8 mouse cellular contexts compared by ENCODE assay signal in genomic region chr1:86440171-86440886, GRCm38 (mm10). TPM values are rescaled to one million over a fixed set of nuclear protein-coding genes. Genes with fewer than 3 reads are reported as not detected.
DNase-seq lines count a peak whose midpoint lies in the region; ATAC-seq lines count a peak whose summit lies in the region.

No protein-coding gene starts in this region.

- DNase-seq in WW6 (ENCODE audit: low read depth, low spot score), result peak; percentile 92
- peak; percentile 95 to 96 for DNase-seq in cerebellum, postnatal 4 days (ENCODE audit: low spot score in 2 of 2)
- peak; percentile 96 for DNase-seq in gastrocnemius, adult 18-20 months (ENCODE audit: low spot score)
- peak; percentile 94 to 98 for DNase-seq in left cerebral cortex, adult 18-20 months (ENCODE audit: low spot score in 2 of 2)
- DNase-seq in retina, postnatal 7 days (ENCODE audit: low read depth, low spot score), result peak; percentile 83
- peak; percentile 77 to 89 for DNase-seq in urinary bladder, adult 18-20 months (ENCODE audit: low spot score in 2 of 2)

- peaks cover 32% of the 10 kb centered on the region for H3K4me1 ChIP-seq in hindbrain, embryonic 16.5 days (ENCODE audit: control insufficient read depth, insufficient read depth, low read depth, low read length)

- H3K9ac ChIP-seq in hindbrain, embryonic 16.5 days (ENCODE audit: low read depth, low read length), result peak overlapping the region; percentile 88

- H3K9me3 ChIP-seq in hindbrain, embryonic 16.5 days (ENCODE audit: control insufficient read depth, low read length), result no peaks in the 10 kb centered on the region

- peak overlapping the region; percentile 52 for H3K4me3 ChIP-seq in hindbrain, embryonic 16.5 days (ENCODE audit: low read length)
- H3K4me3 ChIP-seq in macrophage (ENCODE audit: inconsistent target), result peak overlapping the region; percentile 32

- peak overlapping the region; percentile 99 for H3K27ac ChIP-seq in hindbrain, embryonic 16.5 days (ENCODE audit: low read depth, low read length)
- H3K27ac ChIP-seq in macrophage, result peak overlapping the region; percentile 90

- peak; percentile 82 for ATAC-seq in hindbrain, embryonic 16.5 days

- peak overlapping the region; percentile 96 for H3K4me2 ChIP-seq in hindbrain, embryonic 16.5 days (ENCODE audit: low read length)

- no peaks in the 10 kb centered on the region for H3K36me3 ChIP-seq in hindbrain, embryonic 16.5 days (ENCODE audit: control insufficient read depth, insufficient read depth, low read length)
- no peaks in the 10 kb centered on the region for H3K36me3 ChIP-seq in macrophage (ENCODE audit: inconsistent target)

- no peaks in the 10 kb centered on the region for H3K79me2 ChIP-seq in macrophage (ENCODE audit: inconsistent target)

- H3K27me3 ChIP-seq in hindbrain, embryonic 16.5 days (replicated peaks; ENCODE audit: control insufficient read depth, insufficient read depth, low read length), result no peaks in the 10 kb centered on the region

- WGBS in hindbrain, embryonic 16.5 days, result 3% methylated on average over 18 of the region's 18 CpGs
- 21% methylated on average over 17 of the region's 18 CpGs for WGBS in macrophage (ENCODE audit: missing documents)

RNA-seq across cellular contexts. Expression of gene Tex44, which starts 14.2 kb away (rescaled TPM):
- not detected for total RNA-seq in gastrocnemius, adult 18-20 months (2021)
- polyA plus RNA-seq in hindbrain, embryonic 16.5 days (2015; fragmentation: Nextera tagmentation; extraction: Ambion mirVana), result not detected in 2 replicates
- not detected for total RNA-seq in left cerebral cortex, adult 18-20 months (2021)
- total RNA-seq in macrophage (2018; cell fraction: chromatin; rRNA removed), result not detected
- total RNA-seq in macrophage (2018; cell fraction: cytosol; rRNA removed), result not detected
- total RNA-seq in macrophage (2018; cell fraction: nucleus; rRNA removed), result not detected
- polyA plus RNA-seq in macrophage (2018), result not detected in 3 replicates

RNA-seq across cellular contexts. Expression of gene Nmur1, which starts 14.3 kb away (rescaled TPM):
- total RNA-seq in gastrocnemius, adult 18-20 months (2021), result not detected
- 0.13 TPM in 1 of 2 replicates, not detected in the other for polyA plus RNA-seq in hindbrain, embryonic 16.5 days (2015; fragmentation: Nextera tagmentation; extraction: Ambion mirVana)
- total RNA-seq in left cerebral cortex, adult 18-20 months (2021), result not detected
- not detected for total RNA-seq in macrophage (2018; cell fraction: chromatin; rRNA removed)
- total RNA-seq in macrophage (2018; cell fraction: cytosol; rRNA removed), result under 1 TPM in 1 of 26 experiments, not detected in 25; 0.44 TPM
- total RNA-seq in macrophage (2018; cell fraction: nucleus; rRNA removed), result not detected
- not detected in 3 replicates for polyA plus RNA-seq in macrophage (2018)

Comparison
In these comparisons a context has a peak if more than half of its experiments do, and no peak if none do; other contexts are left out.
1. Peak in every context shown above with its lines: DNase-seq, ATAC-seq, H3K4me3 ChIP-seq and H3K27ac ChIP-seq.